Mouse (Mus musculus) B cell, adult 67 days (primary cell): ENCODE results near the gene Hnrnpr. TPM values are rescaled to one million over a fixed set of nuclear protein-coding genes. Genes with fewer than 3 reads are reported as not detected.

ENCODE experiments used
- total RNA-seq, 2 experiments: library from RNA; stranded (reverse); gene quantifications; 4 replicates each; pipeline ENCODE4 v1.2.4; 2023

Gene Hnrnpr
- total RNA-seq = 100 to 1,000 TPM; 127 to 141 TPM

DNA sequence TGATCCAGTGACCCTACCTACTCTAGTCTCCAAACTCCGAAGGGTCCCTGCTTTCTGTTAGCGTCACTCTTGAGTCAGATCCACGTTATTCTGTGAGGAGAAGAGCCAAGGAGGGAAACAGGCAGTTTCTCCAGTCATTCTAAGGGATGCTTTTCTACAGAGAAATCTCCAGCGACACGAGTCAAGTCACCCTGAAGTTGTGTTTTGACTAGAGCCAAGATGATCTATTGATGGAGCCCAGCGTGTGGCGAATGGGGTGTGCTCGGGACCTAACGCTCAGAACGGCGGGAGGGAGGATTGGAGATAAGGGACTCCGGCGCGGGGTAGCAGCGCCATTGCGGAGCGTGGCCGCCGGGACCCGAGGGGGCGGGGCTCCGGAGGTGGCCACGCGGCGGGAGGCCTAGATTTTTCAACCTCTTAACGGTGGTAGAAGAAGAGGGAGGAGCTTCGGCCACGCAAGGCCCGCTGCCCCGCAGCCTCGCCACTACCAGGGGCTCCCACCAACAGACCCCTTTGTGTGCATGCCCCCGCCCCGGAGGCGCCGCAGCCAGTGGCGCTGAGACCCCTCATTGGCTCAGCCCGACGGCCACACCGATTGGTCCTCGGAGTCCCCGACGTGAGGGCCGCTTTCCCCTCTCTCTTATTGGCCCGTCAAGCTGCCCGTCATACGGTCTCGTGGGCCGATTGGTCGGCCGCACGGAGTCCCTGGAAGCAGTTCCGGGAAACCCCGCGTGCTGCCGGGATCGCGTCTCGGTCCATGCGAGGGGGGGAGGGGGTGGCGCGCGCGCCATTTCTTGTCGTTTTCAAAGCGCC lies at the start of gene Hnrnpr:
Hnrnpr (plus strand) TSS at position 714 of the 813 bp plus-strand sequence.

DNA sequence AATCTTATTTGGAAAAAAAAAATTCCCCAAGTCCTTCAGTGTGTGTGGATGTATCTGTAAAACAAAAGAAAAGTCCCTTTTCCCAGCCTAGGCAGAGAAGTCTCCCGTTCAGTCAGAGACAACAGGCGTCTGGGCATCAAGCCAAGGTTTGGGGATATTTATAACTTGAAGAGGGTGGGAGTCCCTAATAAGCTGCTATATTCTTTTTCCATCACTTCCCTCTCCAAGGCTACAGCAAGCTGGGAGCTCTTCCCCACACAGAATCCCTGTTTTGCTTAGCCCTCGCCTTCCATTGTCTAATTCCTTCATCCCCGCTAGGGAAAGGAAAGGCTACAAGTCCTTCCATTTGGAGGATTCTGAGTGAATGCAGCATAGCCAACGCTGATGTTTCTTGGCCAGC lies 26.3 kb upstream of the Hnrnpr start, which contains the start of gene Zfp46:
Zfp46 (plus strand) TSS at position 229 of the 400 bp plus-strand sequence.

Other genes with a start within 250 kb of the Hnrnpr start
- gene Id3, start 167.4 kb upstream of the Hnrnpr start, total RNA-seq = 10 to 100 TPM; 57.6 to 64.7 TPM
- 10 to 100 TPM; 29.3 to 33.5 TPM for gene E2f2, start 138.5 kb upstream of the Hnrnpr start, total RNA-seq
- gene Asap3, start 104.6 kb upstream of the Hnrnpr start, total RNA-seq = under 1 TPM; 0.49 to 0.80 TPM
- 1 to 10 TPM; 4.7 to 7.7 TPM for gene Tcea3, start 63.2 kb upstream of the Hnrnpr start, total RNA-seq
- 10 to 100 TPM in 1 of 2 experiments, 1 to 10 TPM in 1; 9.4 to 11.3 TPM for gene Zfp46, start 26.3 kb upstream of the Hnrnpr start, total RNA-seq
- gene Htr1d, start 112.6 kb downstream of the Hnrnpr start, total RNA-seq = not detected
- not detected for gene 6030445D17Rik, start 151.3 kb downstream of the Hnrnpr start, total RNA-seq
- gene Luzp1, start 158.8 kb downstream of the Hnrnpr start, total RNA-seq = 1 to 10 TPM in 1 of 2 experiments, under 1 TPM in 1; 0.64 to 1.8 TPM